Mouse (Mus musculus) small intestine, adult 2 months (tissue): ENCODE data around the gene Ttc9.

Experiments used
- CTCF ChIP-seq: fragments of 200-500 bp; IDR thresholded peaks from 2 replicates; pipeline ENCODE4 v1.5.1; 2012; ENCODE audit warnings: low read depth, mild to moderate bottlenecking, control low read depth, inconsistent platforms, low read length, moderate library complexity, mixed read lengths; ENCODE audit not compliant: insufficient replicate concordance, insufficient read length; ENCODE audit errors: extremely low read depth
- POLR2A ChIP-seq: fragments of 200-500 bp; IDR thresholded peaks from 2 replicates; pipeline ENCODE4 v1.6.1; 2012; ENCODE audit warnings: low read depth, mild to moderate bottlenecking, control low read depth, inconsistent platforms, low read length, moderate library complexity

DNA sequence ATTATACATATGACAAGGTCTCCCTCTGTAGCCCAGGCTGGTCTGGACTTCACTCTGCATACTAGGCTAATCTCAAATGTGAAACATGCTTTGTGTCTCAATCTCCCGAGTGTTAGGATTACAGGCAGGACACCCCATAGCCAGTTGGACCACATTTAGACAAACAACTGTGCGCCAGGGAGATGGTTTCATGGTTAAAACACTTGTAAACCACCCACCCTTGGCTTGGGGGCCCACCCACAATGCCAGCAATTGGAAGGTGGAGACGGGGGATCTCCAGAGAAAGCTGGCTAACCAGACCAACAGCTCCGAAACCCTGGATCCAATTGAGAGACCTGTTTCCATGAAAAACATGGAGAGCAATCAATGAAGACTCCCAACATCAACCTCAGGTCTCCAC is 3.0 kb upstream of the Ttc9 start:
- TF ChIP-seq CTCF (no peak), POLR2A (no peak)
